Mouse (Mus musculus) small intestine, adult 2 months (tissue): ENCODE results near the gene 1700029H14Rik.
A peak's percentile ranks its signal among the peaks of the same experiment; 100 is the strongest.

Source experiments
- CTCF ChIP-seq: fragments of 200-500 bp; IDR thresholded peaks from 2 replicates; pipeline ENCODE4 v1.5.1; 2012; ENCODE audit warnings: low read depth, mild to moderate bottlenecking, control low read depth, inconsistent platforms, low read length, moderate library complexity, mixed read lengths; ENCODE audit not compliant: insufficient replicate concordance, insufficient read length; ENCODE audit errors: extremely low read depth
- POLR2A ChIP-seq: fragments of 200-500 bp; IDR thresholded peaks from 2 replicates; pipeline ENCODE4 v1.6.1; 2012; ENCODE audit warnings: low read depth, mild to moderate bottlenecking, control low read depth, inconsistent platforms, low read length, moderate library complexity

GRCm38 (mm10) chr8:13503936-13504606 lies 58.2 kb downstream of the 1700029H14Rik start:
- no peak for TF ChIP-seq POLR2A
- peak; percentile 9; the same call in 1 of the 2 replicates for TF ChIP-seq CTCF
